Mouse (Mus musculus) heart, adult 2 months (tissue): Measurements from ENCODE around the gene Mphosph9.
"Not testable (repeated sequence)": the region's sequence is repeated elsewhere in the genome, so short reads cannot be mapped to it uniquely, and the experiment has no call there.

Source experiments
- CTCF ChIP-seq: fragments of 200-600 bp; IDR thresholded peaks from 2 replicates; pipeline ENCODE4 v1.8.1; 2022; ENCODE audit warnings: antibody characterized with exemption, mild to moderate bottlenecking, moderate library complexity
- EP300 ChIP-seq: fragments of 200-500 bp; IDR thresholded peaks from 2 replicates; pipeline ENCODE4 v1.6.1; 2011; ENCODE audit warnings: low read depth, low read length, control low read depth; ENCODE audit not compliant: insufficient read depth
- POLR2A ChIP-seq: fragments of 200-500 bp; IDR thresholded peaks from 2 replicates; pipeline ENCODE4 v1.6.1; 2011; ENCODE audit warnings: mild to moderate bottlenecking, low read depth, low read length, control low read depth; ENCODE audit not compliant: insufficient read depth

- not testable (repeated sequence) for TF ChIP-seq POLR2A, EP300
- peak; percentile 17; the same call in 1 of the 2 replicates for TF ChIP-seq CTCF
Measured at GRCm38 (mm10) chr5:124341753-124342339, 14.1 kb upstream of the Mphosph9 start.
